Mouse (Mus musculus): ENCODE results near the gene L3hypdh. TPM values are rescaled to one million over a fixed set of nuclear protein-coding genes. Genes with fewer than 3 reads are reported as not detected.
"Not testable (repeated sequence)": the region's sequence is repeated elsewhere in the genome, so short reads cannot be mapped to it uniquely, and the experiment has no call there.

Gene L3hypdh
- total RNA-seq, 2 experiments from 2014 or later, result 25.4 to 26.5 TPM

GRCm38 (mm10) chr12:72057780-72058179 is 27.5 kb downstream of the L3hypdh start:
- no peak for DNase-seq (ENCODE audit: low spot score in 2 of 2)

- DNase-seq (ENCODE audit: low spot score in 2 of 2), result no peak
Measured at GRCm38 (mm10) chr12:72053851-72054250, 31.4 kb downstream of the L3hypdh start.

- no peak for DNase-seq (ENCODE audit: low spot score in 2 of 2)
Measured at GRCm38 (mm10) chr12:72053303-72053702, 31.9 kb downstream of the L3hypdh start.

GRCm38 (mm10) chr12:72052571-72052970 is 32.7 kb downstream of the L3hypdh start:
- no peak for DNase-seq (ENCODE audit: low spot score in 2 of 2)

- no peak for DNase-seq (ENCODE audit: low spot score in 2 of 2)
Measured at GRCm38 (mm10) chr12:72050821-72051220, 34.4 kb downstream of the L3hypdh start.

GRCm38 (mm10) chr12:72050156-72050555 is 35.1 kb downstream of the L3hypdh start:
- not testable (repeated sequence) for DNase-seq (ENCODE audit: low spot score in 2 of 2)

GRCm38 (mm10) chr12:72047513-72047912 is 37.7 kb downstream of the L3hypdh start:
- no peak for DNase-seq (ENCODE audit: low spot score in 2 of 2)

- no peak for DNase-seq (ENCODE audit: low spot score in 2 of 2)
Measured at GRCm38 (mm10) chr12:72041238-72041637, 44.0 kb downstream of the L3hypdh start.

- DNase-seq (ENCODE audit: low spot score in 2 of 2), result no peak
Measured at GRCm38 (mm10) chr12:72039501-72039900, 45.7 kb downstream of the L3hypdh start.

GRCm38 (mm10) chr12:72038866-72039265 is 46.4 kb downstream of the L3hypdh start:
- DNase-seq (ENCODE audit: low spot score in 2 of 2), result no peak

GRCm38 (mm10) chr12:72037049-72037448 is 48.2 kb downstream of the L3hypdh start:
- no peak for DNase-seq (ENCODE audit: low spot score in 2 of 2)

- DNase-seq (ENCODE audit: low spot score in 2 of 2), result no peak
Measured at GRCm38 (mm10) chr12:72036097-72036661, 49.1 kb downstream of the L3hypdh start.

GRCm38 (mm10) chr12:72031794-72032193 is 53.4 kb downstream of the L3hypdh start:
- no peak for DNase-seq (ENCODE audit: low spot score in 2 of 2)

- no peak for DNase-seq (ENCODE audit: low spot score in 2 of 2)
Measured at GRCm38 (mm10) chr12:72031171-72031570, 54.1 kb downstream of the L3hypdh start.

GRCm38 (mm10) chr12:72025275-72025795 is 59.9 kb downstream of the L3hypdh start:
- DNase-seq (ENCODE audit: low spot score in 2 of 2), result no peak

- no peak for DNase-seq (ENCODE audit: low spot score in 2 of 2)
Measured at GRCm38 (mm10) chr12:72023572-72023971, 61.7 kb downstream of the L3hypdh start.

Small RNA genes within 50 kb of the gene (microRNA-seq; reads per million reads assigned to microRNA genes)
- gene Gm24466, result not detected

Other genes with a start within 250 kb of the L3hypdh start
- gene Gpr135, start 14.3 kb downstream of the L3hypdh start, total RNA-seq (2021), result 1 to 10 TPM; 3.2 to 3.3 TPM
- 10 to 100 TPM; 50.8 to 51.3 TPM for gene Jkamp, start 150 bp upstream of the L3hypdh start, total RNA-seq (2021)
- not detected for gene Ccdc175, start 99.6 kb upstream of the L3hypdh start, total RNA-seq (2021)